Mouse (Mus musculus): ENCODE measurements around the gene Cldn24. TPM values are rescaled to one million over a fixed set of nuclear protein-coding genes. Genes with fewer than 3 reads are reported as not detected.
"Not testable (repeated sequence)": the region's sequence is repeated elsewhere in the genome, so short reads cannot be mapped to it uniquely, and the experiment has no call there.

Gene Cldn24
- not detected for total RNA-seq (2022)

GRCm38 (mm10) chr8:47821843-47822242 lies at the start of gene Cldn24:
Gene Cldn24 (plus strand): TSS chr8:47822143.
- no peak for DNase-seq (ENCODE audit: low spot score in 2 of 2)

GRCm38 (mm10) chr8:47772986-47773385 lies 49.0 kb upstream of the Cldn24 start:
- no peak for DNase-seq (ENCODE audit: low spot score in 2 of 2)

GRCm38 (mm10) chr8:47777415-47777814 lies 44.5 kb upstream of the Cldn24 start:
- DNase-seq (ENCODE audit: low spot score in 2 of 2), result no peak

DNA sequence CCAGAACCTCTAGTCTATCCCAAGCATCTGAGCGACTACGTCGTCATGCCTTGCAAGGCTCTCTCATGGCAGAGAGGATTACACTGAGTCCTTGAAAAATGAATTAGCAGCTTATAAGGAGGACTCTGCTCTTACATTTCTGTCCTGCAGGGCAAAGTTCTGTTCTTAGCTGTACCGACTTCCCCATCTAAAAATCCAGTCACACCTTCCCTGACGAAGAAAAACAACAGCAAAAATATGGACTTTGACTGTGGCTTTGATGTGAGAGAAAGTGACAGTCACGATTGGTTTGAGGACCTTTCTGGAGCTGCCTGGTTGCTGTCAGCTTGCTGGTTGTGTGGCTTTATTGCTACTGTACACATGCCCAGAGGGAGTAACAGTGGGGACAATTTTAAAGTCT lies 42.4 kb upstream of the Cldn24 start:
- no peak for DNase-seq (ENCODE audit: low spot score in 2 of 2)

DNA sequence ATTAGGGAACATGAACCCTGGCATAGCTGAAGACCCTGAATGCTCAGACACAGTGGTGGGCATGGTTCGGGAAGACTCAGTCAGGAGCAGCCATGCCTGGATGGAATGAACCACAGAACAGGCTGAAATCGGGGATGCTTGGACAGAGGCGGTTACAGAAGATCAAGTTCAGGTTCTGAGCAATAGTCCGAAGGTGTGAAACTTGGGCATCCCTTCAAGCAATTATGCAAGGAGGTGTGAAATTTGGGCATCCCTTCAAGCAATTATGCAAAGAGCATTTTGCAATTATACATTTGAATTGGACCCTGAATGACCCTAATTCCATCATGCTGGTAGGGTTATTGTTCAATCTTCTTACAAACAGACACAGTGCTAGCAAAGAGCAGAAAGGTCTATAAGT lies 40.1 kb upstream of the Cldn24 start:
- DNase-seq (ENCODE audit: low spot score in 2 of 2), result no peak

DNA sequence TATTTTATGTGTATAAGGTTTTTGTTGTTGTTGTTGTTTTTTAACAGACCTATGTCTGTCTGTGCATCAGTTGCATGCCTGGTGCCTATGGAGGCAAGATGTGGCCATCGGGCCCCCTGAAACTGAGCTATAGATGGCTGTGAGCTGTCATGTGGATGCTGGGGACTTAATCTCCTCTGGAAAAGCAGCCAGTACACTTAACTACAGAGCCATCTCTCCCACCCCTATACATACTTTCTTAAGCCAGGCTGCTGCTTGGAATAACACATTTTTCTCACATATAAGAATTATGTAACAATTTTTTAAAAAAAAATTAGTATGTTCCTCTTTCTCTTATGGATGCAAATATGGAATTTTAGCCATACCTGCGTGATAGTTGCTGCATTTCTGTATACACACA lies 38.4 kb upstream of the Cldn24 start:
- no peak for DNase-seq (ENCODE audit: low spot score in 2 of 2)

GRCm38 (mm10) chr8:47783944-47784343 lies 38.0 kb upstream of the Cldn24 start:
- peak in 1 of 2 experiments; percentile 54 for DNase-seq (ENCODE audit: low spot score in 2 of 2)

GRCm38 (mm10) chr8:47784436-47784835 lies 37.5 kb upstream of the Cldn24 start:
- DNase-seq (ENCODE audit: low spot score in 2 of 2), result no peak

GRCm38 (mm10) chr8:47786323-47786722 lies 35.6 kb upstream of the Cldn24 start:
- DNase-seq (ENCODE audit: low spot score in 2 of 2), result no peak

- no peak for DNase-seq (ENCODE audit: low spot score in 2 of 2)
These were observed 34.2 kb upstream of the Cldn24 start for GRCm38 (mm10) chr8:47787705-47788104.

DNA sequence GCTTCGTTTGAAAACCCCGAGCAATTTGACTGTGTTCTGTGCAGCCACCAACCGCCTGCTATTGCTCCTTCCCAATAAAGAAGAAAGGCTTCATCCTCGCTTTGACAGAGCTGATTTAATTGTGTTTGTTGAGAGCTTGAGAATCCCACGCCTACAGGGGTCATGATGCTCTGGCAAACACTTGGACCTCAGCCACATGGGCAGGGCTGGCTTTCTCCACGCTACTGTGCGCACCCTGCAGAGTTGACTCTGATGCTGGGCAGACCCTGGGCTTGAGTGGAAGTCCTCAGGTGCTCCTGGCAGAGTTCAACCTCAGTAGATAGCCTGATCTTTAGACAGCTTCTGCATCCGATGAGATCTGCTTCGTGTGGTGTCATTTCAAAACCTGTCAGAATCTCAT lies 30.0 kb upstream of the Cldn24 start:
- DNase-seq (ENCODE audit: low spot score in 2 of 2), result no peak

DNA sequence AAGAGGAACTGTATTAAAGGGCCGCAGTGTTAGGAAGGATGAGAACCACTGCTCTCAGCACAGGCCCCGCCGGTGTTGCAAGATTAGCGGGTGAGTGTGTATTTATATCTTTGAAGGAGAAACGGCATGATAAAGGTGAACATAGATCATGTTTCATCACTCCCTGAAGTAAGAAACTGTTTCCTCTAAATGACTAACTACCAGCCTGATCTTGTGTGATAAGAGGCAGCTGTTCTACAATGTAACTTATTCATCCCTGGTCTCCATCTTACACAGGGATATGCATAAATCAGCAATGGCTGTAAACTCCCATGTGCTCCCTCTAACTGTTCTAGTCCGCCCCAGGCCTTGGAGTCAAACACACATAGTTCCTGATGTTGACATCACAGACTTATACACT lies 22.5 kb upstream of the Cldn24 start:
- no peak for DNase-seq (ENCODE audit: low spot score in 2 of 2)

DNA sequence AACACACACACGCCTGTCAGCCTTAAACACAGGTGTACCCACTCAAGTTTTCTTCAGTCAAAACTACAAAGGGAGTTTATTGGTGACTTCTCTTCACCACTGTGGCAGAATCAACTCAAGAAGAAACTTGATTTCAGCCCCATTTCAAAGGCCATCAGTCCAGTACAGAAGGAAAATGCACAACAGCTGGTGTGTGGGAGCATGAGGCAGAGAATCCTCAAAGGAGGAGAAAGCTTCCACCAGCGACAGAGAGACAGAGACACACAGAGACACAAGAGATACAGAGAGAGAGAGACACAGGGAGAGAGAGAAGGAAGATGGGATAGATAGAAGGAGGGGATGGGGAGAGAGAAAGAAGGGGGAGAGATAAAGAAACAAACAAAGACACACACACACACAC lies 19.6 kb upstream of the Cldn24 start:
- DNase-seq (ENCODE audit: low spot score in 2 of 2), result no peak

- no peak for DNase-seq (ENCODE audit: low spot score in 2 of 2)
These were observed 17.7 kb upstream of the Cldn24 start for GRCm38 (mm10) chr8:47804262-47804661.

GRCm38 (mm10) chr8:47809970-47810665 lies 11.8 kb upstream of the Cldn24 start:
- no peak for DNase-seq (ENCODE audit: low spot score in 2 of 2)

- no peak for DNase-seq (ENCODE audit: low spot score in 2 of 2)
These were observed 11.3 kb upstream of the Cldn24 start for GRCm38 (mm10) chr8:47810666-47811015.

GRCm38 (mm10) chr8:47811221-47811620 lies 10.7 kb upstream of the Cldn24 start:
- no peak for DNase-seq (ENCODE audit: low spot score in 2 of 2)

DNA sequence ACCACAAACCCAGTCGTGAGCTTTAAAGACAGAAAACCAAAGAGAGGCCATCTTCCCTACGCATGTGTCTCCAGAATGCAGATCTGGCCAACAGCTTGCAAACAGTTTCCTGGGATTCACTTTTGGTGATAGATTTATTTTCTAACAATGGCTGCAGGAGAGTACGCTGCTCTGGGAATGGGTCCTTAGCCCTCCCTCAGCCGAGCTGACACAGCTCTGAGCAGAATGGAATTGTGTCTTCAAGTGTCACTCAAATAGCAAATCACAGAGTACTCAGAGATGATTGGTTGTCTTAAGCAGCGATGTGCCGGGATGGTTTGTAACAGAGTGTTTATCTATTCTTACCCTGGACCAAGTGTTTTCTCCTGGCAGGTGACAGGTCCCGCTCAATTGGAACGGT lies 2.9 kb upstream of the Cldn24 start:
- no peak for DNase-seq (ENCODE audit: low spot score in 2 of 2)

- no peak for DNase-seq (ENCODE audit: low spot score in 2 of 2)
These were observed 800 bp upstream of the Cldn24 start for GRCm38 (mm10) chr8:47820914-47821772.

GRCm38 (mm10) chr8:47822541-47822940 lies 598 bp downstream of the Cldn24 start:
- DNase-seq (ENCODE audit: low spot score in 2 of 2), result not testable (repeated sequence)

GRCm38 (mm10) chr8:47823777-47824176 lies 1.8 kb downstream of the Cldn24 start:
- no peak for DNase-seq (ENCODE audit: low spot score in 2 of 2)

- no peak for DNase-seq (ENCODE audit: low spot score in 2 of 2)
These were observed 2.2 kb downstream of the Cldn24 start, which contains the start of gene Cldn22 for GRCm38 (mm10) chr8:47824182-47824581. Gene Cldn22 (plus strand): TSS chr8:47824482.

DNA sequence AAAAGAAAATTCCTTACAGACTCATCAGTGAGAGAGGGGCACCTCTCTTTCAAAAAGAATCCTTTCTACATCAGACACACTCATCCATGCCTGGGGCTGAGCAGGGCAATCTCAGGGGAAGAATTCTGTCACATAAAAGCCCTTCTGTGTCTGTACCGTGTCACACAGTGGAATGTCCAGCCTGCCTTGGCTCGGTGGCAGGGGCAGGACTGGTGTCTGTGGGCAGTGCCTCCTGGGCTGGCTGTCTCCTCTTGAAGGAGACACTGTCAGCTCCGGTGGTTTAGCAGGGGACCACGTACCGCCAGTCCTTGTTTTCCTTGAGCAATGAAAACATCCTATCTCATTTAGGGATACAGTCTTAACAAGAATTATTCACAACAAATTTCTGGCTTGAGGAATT lies 3.7 kb downstream of the Cldn24 start:
- DNase-seq (ENCODE audit: low spot score in 2 of 2), result no peak
